Mouse (Mus musculus) hindbrain, embryonic 14.5 days (tissue): ENCODE measurements around the gene Hs3st6. TPM values are rescaled to one million over a fixed set of nuclear protein-coding genes. Genes with fewer than 3 reads are reported as not detected.

Experiments used
- ATAC-seq: fragments of 200-750 bp; cut with Nextera tagmentation; 2 replicates; pipeline ENCODE4 v1.8.0; 2017; ENCODE audit warnings: moderate number of reproducible peaks, mild to moderate bottlenecking, moderate TSS enrichment, moderate library complexity; ENCODE audit not compliant: low FRiP score
- DNase-seq: peaks from one replicate; pipeline ENCODE4 v3.0.0-alpha.2; 2015; ENCODE audit warnings: low spot score
- H3K27ac ChIP-seq: fragments of 300-500 bp; sonication (generic); 2 replicates; pipeline ENCODE4 v1.5.1; 2014; ENCODE audit warnings: mild to moderate bottlenecking, moderate library complexity
- H3K27me3 ChIP-seq: fragments of 300-500 bp; sonication (generic); 2 replicates; pipeline ENCODE4 v1.6.1; 2014; ENCODE audit warnings: mild to moderate bottlenecking, low read length, mixed read lengths; ENCODE audit not compliant: control insufficient read depth, insufficient read depth
- H3K36me3 ChIP-seq: fragments of 300-500 bp; sonication (generic); replicated peaks from 2 replicates; pipeline ENCODE4 v1.6.1; 2014; ENCODE audit not compliant: control insufficient read depth, insufficient read depth
- H3K4me1 ChIP-seq: fragments of 300-500 bp; sonication (generic); replicated peaks from 2 replicates; pipeline ENCODE4 v1.6.1; 2014; ENCODE audit warnings: antibody characterized with exemption, low read length, mixed read lengths; ENCODE audit not compliant: control insufficient read depth, insufficient read depth
- H3K4me2 ChIP-seq: fragments of 300-500 bp; sonication (generic); replicated peaks from 2 replicates; pipeline ENCODE4 v1.6.1; 2014; ENCODE audit warnings: mild to moderate bottlenecking, moderate library complexity
- H3K4me3 ChIP-seq: fragments of 300-500 bp; sonication (generic); replicated peaks from 2 replicates; pipeline ENCODE4 v1.5.1; 2014; ENCODE audit warnings: mild to moderate bottlenecking, low read length
- H3K9ac ChIP-seq: fragments of 300-500 bp; sonication (generic); 2 replicates; pipeline ENCODE4 v1.6.1; 2014
- H3K9me3 ChIP-seq: fragments of 300-500 bp; sonication (generic); 2 replicates; pipeline ENCODE4 v1.6.1; 2016; ENCODE audit warnings: low read length; ENCODE audit not compliant: control insufficient read depth
- WGBS: fragments of 180-500 bp; shearing (Covaris S2); extraction: QIAGEN DNeasy Blood & Tissue Kit; methylation state at CpG from one replicate; pipeline ENCODE4 v1.1.7; 2014; 5-methylcytosine and 5-hydroxymethylcytosine counted together
- polyA plus RNA-seq: library from polyadenylated mRNA; unstranded; fragments of >200 nt; fragmentation: Nextera tagmentation; extraction: Ambion mirVana; gene quantifications from 2 replicates; pipeline ENCODE4 v1.2.1, GENCODE M21; 2014

Hs3st6 gene
- polyA plus RNA-seq, 1 experiment from 2014 or later = 0.36 TPM

- no peaks in the 10 kb centered on the region for H3K4me1 ChIP-seq
- no peaks in the 10 kb centered on the region for H3K36me3 ChIP-seq
- no peak overlapping the region for H3K9ac ChIP-seq
- no peak overlapping the region for H3K4me2 ChIP-seq
- no peak overlapping the region for H3K4me3 ChIP-seq
- no peaks in the 10 kb centered on the region for H3K9me3 ChIP-seq
- no peak overlapping the region for H3K27ac ChIP-seq
- DNase-seq = no peak
- H3K27me3 ChIP-seq = peaks cover 22% of the 10 kb centered on the region
- ATAC-seq = no peak
- WGBS = 47% methylated on average over 4 of the region's 4 CpGs
Observed at GRCm38 (mm10) chr17:24746986-24747385, 5.8 kb upstream of the Hs3st6 start.

- ATAC-seq (no peak), DNase-seq (no peak)
- H3K27ac ChIP-seq = no peak overlapping the region
- H3K4me1 ChIP-seq = 0 out of 2 replicates have a peak, but pooled peaks cover 10% of the 10 kb centered on the region
- no peak overlapping the region for H3K4me2 ChIP-seq
- H3K27me3 ChIP-seq = peaks cover 64% of the 10 kb centered on the region
- 28% methylated on average over 4 of the region's 4 CpGs for WGBS
- H3K36me3 ChIP-seq = no peaks in the 10 kb centered on the region
- H3K9ac ChIP-seq = no peak overlapping the region
- no peaks in the 10 kb centered on the region for H3K9me3 ChIP-seq
- no peak overlapping the region for H3K4me3 ChIP-seq
Observed at GRCm38 (mm10) chr17:24751528-24751927, 1.3 kb upstream of the Hs3st6 start.

- H3K27me3 ChIP-seq = peaks cover 39% of the 10 kb centered on the region
- no peak overlapping the region for H3K27ac ChIP-seq
- 88% methylated on average over 1 of the region's 1 CpGs for WGBS
- H3K4me3 ChIP-seq = no peak overlapping the region
- DNase-seq = no peak
- 0 out of 2 replicates have a peak, but pooled peaks cover 7% of the 10 kb centered on the region for H3K9me3 ChIP-seq
- no peaks in the 10 kb centered on the region for H3K36me3 ChIP-seq
- no peak overlapping the region for H3K9ac ChIP-seq
- ATAC-seq = no peak
- H3K4me1 ChIP-seq = 0 out of 2 replicates have a peak, but pooled peaks cover 7% of the 10 kb centered on the region
- H3K4me2 ChIP-seq = no peak overlapping the region
Observed at GRCm38 (mm10) chr17:24757394-24757793, 4.6 kb downstream of the Hs3st6 start.

GRCm38 (mm10) chr17:24761121-24761520 lies 8.3 kb downstream of the Hs3st6 start:
- no peak overlapping the region for H3K4me3 ChIP-seq
- no peaks in the 10 kb centered on the region for H3K4me1 ChIP-seq
- no peak overlapping the region for H3K27ac ChIP-seq
- DNase-seq = no peak
- H3K9ac ChIP-seq = no peak overlapping the region
- 54% methylated on average over 5 of the region's 5 CpGs for WGBS
- no peaks in the 10 kb centered on the region for H3K36me3 ChIP-seq
- H3K9me3 ChIP-seq = 0 out of 2 replicates have a peak, but pooled peaks cover 7% of the 10 kb centered on the region
- ATAC-seq = no peak
- H3K4me2 ChIP-seq = no peak overlapping the region
- peaks cover 1% of the 10 kb centered on the region for H3K27me3 ChIP-seq

- Histone ChIP-seq H3K4me3 (no peak overlapping the region), H3K4me1 (no peaks in the 10 kb centered on the region), H3K9me3 (0 out of 2 replicates have a peak, but pooled peaks cover 7% of the 10 kb centered on the region), H3K36me3 (no peaks in the 10 kb centered on the region), H3K27ac (peak overlapping the region; percentile 6; the same call in 1 of the 2 replicates), H3K4me2 (no peak overlapping the region), H3K9ac (no peak overlapping the region), H3K27me3 (0 out of 2 replicates have a peak, but pooled peaks cover 5% of the 10 kb centered on the region)
- DNase-seq = no peak
- ATAC-seq = no peak
- WGBS = 50% methylated on average over 22 of the region's 22 CpGs
Observed at GRCm38 (mm10) chr17:24765016-24765905, 12.5 kb downstream of the Hs3st6 start.

GRCm38 (mm10) chr17:24766266-24766875 lies 13.6 kb downstream of the Hs3st6 start:
- DNase-seq (no peak), ATAC-seq (no peak)
- no peak overlapping the region for H3K4me2 ChIP-seq
- no peak overlapping the region for H3K9ac ChIP-seq
- 0 out of 2 replicates have a peak, but pooled peaks cover 5% of the 10 kb centered on the region for H3K27me3 ChIP-seq
- no peaks in the 10 kb centered on the region for H3K4me1 ChIP-seq
- no peak overlapping the region for H3K4me3 ChIP-seq
- H3K36me3 ChIP-seq = no peaks in the 10 kb centered on the region
- H3K9me3 ChIP-seq = no peaks in the 10 kb centered on the region
- 31% methylated on average over 12 of the region's 12 CpGs for WGBS
- no peak overlapping the region for H3K27ac ChIP-seq

GRCm38 (mm10) chr17:24769146-24769545 lies 16.4 kb downstream of the Hs3st6 start:
- Histone ChIP-seq H3K4me1 (no peaks in the 10 kb centered on the region), H3K9ac (no peak overlapping the region), H3K27ac (no peak overlapping the region), H3K4me3 (no peak overlapping the region), H3K36me3 (no peaks in the 10 kb centered on the region), H3K9me3 (no peaks in the 10 kb centered on the region), H3K4me2 (no peak overlapping the region), H3K27me3 (0 out of 2 replicates have a peak, but pooled peaks cover 5% of the 10 kb centered on the region)
- DNase-seq (no peak), ATAC-seq (no peak)
- 36% methylated on average over 3 of the region's 3 CpGs for WGBS

GRCm38 (mm10) chr17:24773241-24773640 lies 20.5 kb downstream of the Hs3st6 start:
- Histone ChIP-seq H3K27me3 (0 out of 2 replicates have a peak, but pooled peaks cover under 1% of the 10 kb centered on the region), H3K9me3 (no peaks in the 10 kb centered on the region), H3K36me3 (no peaks in the 10 kb centered on the region), H3K4me2 (no peak overlapping the region), H3K4me1 (no peaks in the 10 kb centered on the region), H3K9ac (no peak overlapping the region), H3K4me3 (no peak overlapping the region), H3K27ac (no peak overlapping the region)
- WGBS = 80% methylated on average over 5 of the region's 5 CpGs
- DNase-seq (no peak), ATAC-seq (no peak)

GRCm38 (mm10) chr17:24775173-24775572 lies 22.4 kb downstream of the Hs3st6 start:
- no peaks in the 10 kb centered on the region for H3K27me3 ChIP-seq
- H3K4me3 ChIP-seq = no peak overlapping the region
- no peak overlapping the region for H3K9ac ChIP-seq
- DNase-seq (no peak), ATAC-seq (no peak)
- H3K4me2 ChIP-seq = no peak overlapping the region
- no peaks in the 10 kb centered on the region for H3K4me1 ChIP-seq
- no peaks in the 10 kb centered on the region for H3K9me3 ChIP-seq
- H3K27ac ChIP-seq = no peak overlapping the region
- H3K36me3 ChIP-seq = no peaks in the 10 kb centered on the region
- WGBS = 86% methylated on average over 8 of the region's 8 CpGs
